Mouse (Mus musculus) limb, embryonic 13.5 days (tissue): ENCODE measurements around the gene Slc24a2. TPM values are rescaled to one million over a fixed set of nuclear protein-coding genes. Genes with fewer than 3 reads are reported as not detected.

Source experiments
- ATAC-seq: fragments of 200-750 bp; cut with Nextera tagmentation; 2 replicates; pipeline ENCODE4 v1.8.0; 2017; ENCODE audit warnings: low read depth, moderate number of reproducible peaks, moderate TSS enrichment; ENCODE audit not compliant: low FRiP score
- H3K27ac ChIP-seq: fragments of 300-500 bp; sonication (generic); 2 replicates; pipeline ENCODE4 v1.5.1; 2015; ENCODE audit warnings: inconsistent platforms, mild to moderate bottlenecking, moderate library complexity
- H3K27me3 ChIP-seq: fragments of 300-500 bp; sonication (generic); 2 replicates; pipeline ENCODE4 v1.6.1; 2015; ENCODE audit warnings: mild to moderate bottlenecking, inconsistent platforms
- H3K36me3 ChIP-seq: fragments of 300-500 bp; sonication (generic); 2 replicates; pipeline ENCODE4 v1.6.1; 2015; ENCODE audit warnings: inconsistent platforms, mild to moderate bottlenecking, moderate library complexity
- H3K4me1 ChIP-seq: fragments of 300-500 bp; sonication (generic); 2 replicates; pipeline ENCODE4 v1.6.1; 2015; ENCODE audit warnings: inconsistent platforms
- H3K4me2 ChIP-seq: fragments of 300-500 bp; sonication (generic); replicated peaks from 2 replicates; pipeline ENCODE4 v1.6.1; 2015; ENCODE audit warnings: inconsistent platforms, mild to moderate bottlenecking, moderate library complexity
- H3K4me3 ChIP-seq: fragments of 300-500 bp; sonication (generic); 2 replicates; pipeline ENCODE4 v1.5.1; 2015; ENCODE audit warnings: moderate library complexity, mild to moderate bottlenecking, inconsistent platforms
- H3K9ac ChIP-seq: fragments of 300-500 bp; sonication (generic); 2 replicates; pipeline ENCODE4 v1.6.1; 2015; ENCODE audit warnings: mild to moderate bottlenecking, inconsistent platforms
- H3K9me3 ChIP-seq: fragments of 300-500 bp; sonication (generic); 2 replicates; pipeline ENCODE4 v1.6.1; 2016; ENCODE audit warnings: inconsistent platforms
- WGBS: fragments of 180-500 bp; shearing (Covaris S2); methylation state at CpG from one replicate; pipeline ENCODE4 v1.1.7; 2015; 5-methylcytosine and 5-hydroxymethylcytosine counted together
- polyA plus RNA-seq: library from polyadenylated mRNA; unstranded; fragments of >200 nt; fragmentation: Nextera tagmentation; extraction: Ambion mirVana; gene quantifications from 2 replicates; pipeline ENCODE4 v1.2.1, GENCODE M21; 2015

Slc24a2 gene
- polyA plus RNA-seq, 1 experiment from 2014 or later = 0.92 TPM

DNA sequence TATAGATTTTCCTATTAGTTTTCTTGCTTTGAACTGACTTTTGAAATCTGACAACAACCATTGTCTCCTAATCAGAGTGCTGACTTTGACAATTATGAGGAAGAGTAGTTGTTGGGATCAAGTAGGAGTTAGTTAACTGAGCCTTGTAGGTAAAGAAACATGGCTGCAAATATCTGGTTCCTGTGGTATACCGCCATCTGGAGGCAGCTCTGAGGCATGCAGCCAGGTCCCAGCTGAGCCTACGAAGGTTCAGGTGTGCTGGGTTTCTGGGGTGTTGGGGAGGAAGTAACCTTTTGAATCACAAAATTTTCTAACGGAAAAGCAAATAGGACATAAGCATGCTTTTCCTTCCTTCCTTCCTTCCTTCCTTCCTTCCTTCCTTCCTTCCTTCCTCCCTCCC is 237.8 kb downstream of the Slc24a2 start:
- WGBS = 53% methylated on average over 3 of the region's 3 CpGs
- H3K27ac ChIP-seq = no peak overlapping the region
- ATAC-seq = no peak

GRCm38 (mm10) chr4:86989301-86989700 is 241.0 kb downstream of the Slc24a2 start:
- 40% methylated on average over 6 of the region's 6 CpGs for WGBS
- H3K4me2 ChIP-seq = peak overlapping the region; percentile 38
- no peaks in the 10 kb centered on the region for H3K9me3 ChIP-seq
- H3K36me3 ChIP-seq = no peaks in the 10 kb centered on the region
- H3K27ac ChIP-seq = peak overlapping the region; percentile 58; the same call in 1 of the 2 replicates
- peak; percentile 82 for ATAC-seq
- H3K4me3 ChIP-seq = no peak overlapping the region
- H3K27me3 ChIP-seq = no peaks in the 10 kb centered on the region
- no peak overlapping the region for H3K9ac ChIP-seq
- peaks cover 18% of the 10 kb centered on the region for H3K4me1 ChIP-seq

More for the DNA sequence above, 237.8 kb downstream of the Slc24a2 start:
- Histone ChIP-seq H3K36me3 (no peaks in the 10 kb centered on the region), H3K4me1 (peaks cover 18% of the 10 kb centered on the region), H3K4me3 (no peak overlapping the region), H3K9ac (no peak overlapping the region), H3K4me2 (no peak overlapping the region), H3K27me3 (no peaks in the 10 kb centered on the region), H3K9me3 (no peaks in the 10 kb centered on the region)

GRCm38 (mm10) chr4:86987846-86988245 is 242.4 kb downstream of the Slc24a2 start:
- WGBS = 87% methylated on average over 4 of the region's 4 CpGs
- no peaks in the 10 kb centered on the region for H3K9me3 ChIP-seq

GRCm38 (mm10) chr4:86977272-86977671 is 253.0 kb downstream of the Slc24a2 start:
- Histone ChIP-seq H3K4me2 (no peak overlapping the region), H3K27ac (no peak overlapping the region), H3K27me3 (no peaks in the 10 kb centered on the region), H3K9me3 (peaks cover 6% of the 10 kb centered on the region; the same call in 1 of the 2 replicates), H3K4me3 (no peak overlapping the region), H3K4me1 (no peaks in the 10 kb centered on the region), H3K36me3 (no peaks in the 10 kb centered on the region), H3K9ac (no peak overlapping the region)
- ATAC-seq = no peak
- 84% methylated on average over 5 of the region's 5 CpGs for WGBS

More at GRCm38 (mm10) chr4:86987846-86988245, 242.4 kb downstream of the Slc24a2 start:
- no peak for ATAC-seq
- Histone ChIP-seq H3K4me2 (no peak overlapping the region), H3K27me3 (no peaks in the 10 kb centered on the region), H3K4me1 (peaks cover 18% of the 10 kb centered on the region), H3K36me3 (no peaks in the 10 kb centered on the region), H3K27ac (no peak overlapping the region), H3K4me3 (no peak overlapping the region), H3K9ac (no peak overlapping the region)

GRCm38 (mm10) chr4:86957576-86958411 is 272.5 kb downstream of the Slc24a2 start:
- ATAC-seq = peak; percentile 54; the same call in 1 of the 2 replicates
- Histone ChIP-seq H3K4me3 (no peak overlapping the region), H3K36me3 (no peaks in the 10 kb centered on the region), H3K27ac (no peak overlapping the region), H3K9ac (no peak overlapping the region), H3K27me3 (peaks cover 4% of the 10 kb centered on the region; the same call in 1 of the 2 replicates), H3K9me3 (no peaks in the 10 kb centered on the region), H3K4me2 (peak overlapping the region; percentile 38), H3K4me1 (no peaks in the 10 kb centered on the region)
- 47% methylated on average over 14 of the region's 14 CpGs for WGBS

GRCm38 (mm10) chr4:86955448-86955847 is 274.8 kb downstream of the Slc24a2 start:
- Histone ChIP-seq H3K9me3 (no peaks in the 10 kb centered on the region), H3K27ac (no peak overlapping the region), H3K4me3 (no peak overlapping the region), H3K27me3 (peaks cover 4% of the 10 kb centered on the region; the same call in 1 of the 2 replicates), H3K4me1 (no peaks in the 10 kb centered on the region), H3K9ac (no peak overlapping the region), H3K36me3 (no peaks in the 10 kb centered on the region), H3K4me2 (no peak overlapping the region)
- 51% methylated on average over 4 of the region's 4 CpGs for WGBS
- ATAC-seq = no peak

DNA sequence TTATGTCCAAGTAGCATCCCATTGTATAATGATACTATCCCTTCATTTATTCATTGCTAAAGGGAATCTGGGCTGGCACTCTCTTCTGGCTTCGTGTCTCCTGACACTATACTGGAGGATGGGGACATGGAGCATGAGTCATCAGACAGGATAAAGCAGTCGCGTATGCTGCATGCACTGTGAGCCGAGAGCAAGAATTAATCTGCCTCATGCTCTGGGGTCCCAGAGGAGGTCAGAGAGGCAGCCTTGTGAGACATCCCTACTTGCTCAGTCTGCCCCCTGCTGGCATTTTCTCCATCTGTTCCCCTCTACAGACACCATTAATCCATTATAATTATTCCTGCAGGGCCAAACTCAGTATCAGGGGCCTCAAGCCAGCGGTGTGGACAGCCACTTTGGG is 276.8 kb downstream of the Slc24a2 start:
- no peak for ATAC-seq
- no peaks in the 10 kb centered on the region for H3K9me3 ChIP-seq
- 57% methylated on average over 5 of the region's 5 CpGs for WGBS
- H3K4me2 ChIP-seq = no peak overlapping the region
- H3K27ac ChIP-seq = no peak overlapping the region
- no peak overlapping the region for H3K9ac ChIP-seq
- H3K4me3 ChIP-seq = no peak overlapping the region
- no peaks in the 10 kb centered on the region for H3K4me1 ChIP-seq
- no peaks in the 10 kb centered on the region for H3K36me3 ChIP-seq
- H3K27me3 ChIP-seq = peaks cover 4% of the 10 kb centered on the region; the same call in 1 of the 2 replicates

- WGBS = 81% methylated on average over 1 of the region's 1 CpGs
- Histone ChIP-seq H3K9me3 (no peaks in the 10 kb centered on the region), H3K4me2 (no peak overlapping the region), H3K4me3 (no peak overlapping the region), H3K27me3 (no peaks in the 10 kb centered on the region), H3K36me3 (no peaks in the 10 kb centered on the region), H3K27ac (no peak overlapping the region), H3K4me1 (no peaks in the 10 kb centered on the region), H3K9ac (no peak overlapping the region)
- ATAC-seq = no peak
Observed at GRCm38 (mm10) chr4:86948794-86949193, 281.5 kb downstream of the Slc24a2 start.

DNA sequence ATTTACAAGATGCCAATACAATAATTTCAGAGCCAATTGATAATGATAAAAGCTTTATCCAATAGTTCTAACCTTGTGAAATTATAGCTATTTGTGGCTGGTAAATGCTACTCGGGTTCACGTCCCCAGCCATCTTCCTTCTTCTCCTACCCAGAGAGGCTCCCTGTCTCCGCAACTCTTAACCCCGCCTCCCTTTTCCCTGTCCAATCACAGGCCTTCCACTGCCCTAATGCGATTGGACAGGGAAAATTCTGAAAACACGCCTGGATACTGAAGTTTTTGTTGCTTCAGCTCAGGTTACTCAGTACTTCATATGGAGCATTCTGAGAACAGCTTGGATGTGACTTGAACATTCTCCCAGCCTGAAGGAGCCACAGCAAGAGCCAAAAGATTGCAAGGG is 287.0 kb downstream of the Slc24a2 start:
- WGBS = 43% methylated on average over 6 of the region's 6 CpGs
- H3K27ac ChIP-seq = no peak overlapping the region
- no peak overlapping the region for H3K4me3 ChIP-seq
- ATAC-seq = no peak
- no peaks in the 10 kb centered on the region for H3K27me3 ChIP-seq
- no peaks in the 10 kb centered on the region for H3K4me1 ChIP-seq
- H3K9me3 ChIP-seq = no peaks in the 10 kb centered on the region
- no peaks in the 10 kb centered on the region for H3K36me3 ChIP-seq
- no peak overlapping the region for H3K9ac ChIP-seq
- no peak overlapping the region for H3K4me2 ChIP-seq

DNA sequence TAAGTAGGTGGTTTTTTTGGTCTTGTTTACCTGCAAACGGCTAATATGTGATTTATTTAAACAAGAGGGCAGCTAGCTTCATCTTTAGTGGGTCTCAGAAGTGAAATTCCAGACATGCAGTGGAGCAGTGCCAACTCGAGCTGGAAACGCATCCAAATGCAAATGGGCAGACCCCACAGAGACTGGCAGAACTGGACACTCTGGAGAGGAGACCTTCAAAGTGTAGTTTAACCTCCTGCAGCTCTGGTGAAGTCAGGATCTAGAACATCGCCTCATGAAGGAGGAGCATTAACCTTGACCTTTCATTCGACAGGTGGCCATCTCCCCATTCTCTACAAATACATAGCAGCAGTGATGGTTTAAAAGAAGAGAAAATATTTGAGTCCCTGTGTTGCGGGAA is 287.6 kb downstream of the Slc24a2 start:
- no peak for ATAC-seq
- no peaks in the 10 kb centered on the region for H3K4me1 ChIP-seq
- no peaks in the 10 kb centered on the region for H3K36me3 ChIP-seq
- no peaks in the 10 kb centered on the region for H3K9me3 ChIP-seq
- no peak overlapping the region for H3K9ac ChIP-seq
- no peak overlapping the region for H3K4me2 ChIP-seq
- 84% methylated on average over 6 of the region's 6 CpGs for WGBS
- no peak overlapping the region for H3K27ac ChIP-seq
- H3K4me3 ChIP-seq = no peak overlapping the region
- H3K27me3 ChIP-seq = no peaks in the 10 kb centered on the region

DNA sequence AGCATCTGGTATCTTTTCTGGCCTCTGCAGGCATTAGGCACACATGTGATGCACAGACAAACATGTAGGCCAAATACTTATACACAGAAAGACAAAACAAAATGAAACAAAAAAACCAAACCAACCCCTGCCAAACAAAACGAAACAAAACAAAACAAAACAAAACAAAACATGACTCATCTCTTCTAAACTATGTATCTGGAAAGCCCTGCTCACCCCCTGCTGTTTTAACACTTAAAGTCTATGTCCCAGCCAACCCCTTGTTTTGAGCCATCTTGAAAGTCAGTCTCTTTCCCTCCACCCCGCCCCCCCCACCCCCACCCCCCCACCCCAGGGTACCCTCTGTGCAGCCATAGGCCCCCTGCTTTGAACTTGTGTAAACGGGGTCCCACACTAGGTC is 293.6 kb downstream of the Slc24a2 start:
- Histone ChIP-seq H3K4me2 (no peak overlapping the region), H3K36me3 (peaks cover 11% of the 10 kb centered on the region), H3K9me3 (no peaks in the 10 kb centered on the region), H3K27me3 (no peaks in the 10 kb centered on the region), H3K4me3 (no peak overlapping the region), H3K9ac (no peak overlapping the region), H3K27ac (no peak overlapping the region), H3K4me1 (no peaks in the 10 kb centered on the region)
- 46% methylated on average over 3 of the region's 3 CpGs for WGBS
- ATAC-seq = no peak

GRCm38 (mm10) chr4:86936217-86936616 is 294.1 kb downstream of the Slc24a2 start:
- Histone ChIP-seq H3K27me3 (no peaks in the 10 kb centered on the region), H3K27ac (no peak overlapping the region), H3K4me2 (no peak overlapping the region), H3K4me3 (no peak overlapping the region), H3K9me3 (no peaks in the 10 kb centered on the region), H3K4me1 (no peaks in the 10 kb centered on the region), H3K36me3 (peaks cover 11% of the 10 kb centered on the region), H3K9ac (no peak overlapping the region)
- 93% methylated on average over 9 of the region's 9 CpGs for WGBS
- ATAC-seq = no peak
